In genomic region chr11:52794331-52794730, GRCm38 (mm10) we compare ENCODE assay signal across 18 mouse cellular contexts. TPM values are rescaled to one million over a fixed set of nuclear protein-coding genes. Genes with fewer than 3 reads are reported as not detected.
DNase-seq lines count a peak whose midpoint lies in the region; ATAC-seq and TF ChIP-seq lines count a peak whose summit lies in the region.
"Had no signal": no experiment of that assay in that cellular context is flagged by ENCODE, and none has a peak within 500 bp of the region (broad histone marks: within the 10 kb centered on the region; RNA-seq: fewer than 3 reads in every experiment).

No protein-coding gene starts in this region.

- no peaks in the 10 kb centered on the region for H3K4me1 ChIP-seq in stomach, postnatal 0 days (replicated peaks; ENCODE audit: control insufficient read depth, insufficient read depth)
- no peaks in the 10 kb centered on the region for H3K4me1 ChIP-seq in forebrain, embryonic 10.5 days
- H3K4me1 ChIP-seq: limb, embryonic 10.5 days; liver, embryonic 13.5 days; megakaryocyte, embryonic 14.5 days; neural tube, embryonic 12.5 days had no signal

- no peak overlapping the region for H3K4me2 ChIP-seq in stomach, postnatal 0 days (replicated peaks; ENCODE audit: low read depth)
- H3K4me2 ChIP-seq: liver, embryonic 13.5 days; neural tube, embryonic 12.5 days had no signal

- no peak for TF ChIP-seq EP300 in stomach, postnatal 0 days (optimal IDR thresholded peaks at IDR 0.05)

- no peak for ATAC-seq in stomach, postnatal 0 days (ENCODE audit: low FRiP score, low TSS enrichment)
- ATAC-seq: inflammation-experienced regulatory T-cells, adult 6 months had no signal

- H3K27ac ChIP-seq in stomach, postnatal 0 days (replicated peaks): no peak overlapping the region
- no peak overlapping the region for H3K27ac ChIP-seq in forebrain, embryonic 10.5 days
- H3K27ac ChIP-seq: kidney, postnatal 0 days; limb, embryonic 10.5 days; liver, embryonic 13.5 days; neural tube, embryonic 12.5 days had no signal

- TF ChIP-seq CTCF in stomach, postnatal 0 days (IDR thresholded peaks at IDR 0.05; ENCODE audit: low read depth): no peak

- DNase-seq in layer of hippocampus, adult 18-20 months (ENCODE audit: low spot score in 2 of 2): peak; percentile 39 to 62
- DNase-seq in layer of hippocampus, postnatal 10 days (ENCODE audit: low spot score in 2 of 2): no peak
- DNase-seq in frontal cortex, postnatal 25 days (ENCODE audit: low spot score in 2 of 2): peak; percentile 10 to 11
- peak; percentile 78 to 79 for DNase-seq in left cerebral cortex, adult 9 months (ENCODE audit: low spot score in 2 of 2)
- peak; percentile 6 for DNase-seq in stomach, postnatal 0 days (ENCODE audit: low spot score)
- DNase-seq in adrenal gland, postnatal 25 days: no peak
- no peak for DNase-seq in forebrain, embryonic 10.5 days (ENCODE audit: extremely low spot score, low spot score)
- DNase-seq in cerebellum, adult 11 months: no peak
- DNase-seq: cerebellum, adult 2 months; gastrocnemius, postnatal 36 days; liver, embryonic 13.5 days had no signal

- no peak overlapping the region for H3K9ac ChIP-seq in stomach, postnatal 0 days (ENCODE audit: low read length)
- H3K9ac ChIP-seq: liver, embryonic 13.5 days; neural tube, embryonic 12.5 days had no signal

- no peaks in the 10 kb centered on the region for H3K9me3 ChIP-seq in stomach, postnatal 0 days (ENCODE audit: control insufficient read depth, low read length)
- H3K9me3 ChIP-seq in forebrain, embryonic 10.5 days: no peaks in the 10 kb centered on the region
- H3K9me3 ChIP-seq: limb, embryonic 10.5 days; liver, embryonic 13.5 days; megakaryocyte, embryonic 14.5 days; neural tube, embryonic 12.5 days had no signal

- no peaks in the 10 kb centered on the region for H3K27me3 ChIP-seq in stomach, postnatal 0 days (ENCODE audit: control insufficient read depth, insufficient read depth, low read length)
- H3K27me3 ChIP-seq in forebrain, embryonic 10.5 days (ENCODE audit: poor library complexity, severe bottlenecking): no peaks in the 10 kb centered on the region
- H3K27me3 ChIP-seq: liver, embryonic 13.5 days; neural tube, embryonic 12.5 days had no signal

- 73% methylated on average over 5 of the region's 5 CpGs for WGBS in stomach, postnatal 0 days
- WGBS in forebrain, embryonic 10.5 days: 80% methylated on average over 5 of the region's 5 CpGs

- no peak overlapping the region for H3K4me3 ChIP-seq in stomach, postnatal 0 days (ENCODE audit: low read depth, low read length)
- no peak overlapping the region for H3K4me3 ChIP-seq in forebrain, embryonic 10.5 days
- H3K4me3 ChIP-seq: limb, embryonic 10.5 days; liver, embryonic 13.5 days; megakaryocyte, embryonic 14.5 days; neural tube, embryonic 12.5 days had no signal

- no peaks in the 10 kb centered on the region for H3K36me3 ChIP-seq in stomach, postnatal 0 days (ENCODE audit: control insufficient read depth, insufficient read depth, low read length)
- H3K36me3 ChIP-seq in forebrain, embryonic 10.5 days (replicated peaks): no peaks in the 10 kb centered on the region
- H3K36me3 ChIP-seq: limb, embryonic 10.5 days; liver, embryonic 13.5 days; neural tube, embryonic 12.5 days had no signal

RNA-seq across cellular contexts. Expression of gene Fstl4, which starts 29.9 kb away (rescaled TPM):
- 10 to 100 TPM; 11.6 to 12.8 TPM for total RNA-seq in layer of hippocampus, adult 18-20 months (2021)
- total RNA-seq in layer of hippocampus, postnatal 10 days (2021): 1 to 10 TPM; 8.7 to 9.7 TPM
- polyA plus RNA-seq in stomach, postnatal 0 days (2015; fragmentation: Nextera tagmentation; extraction: Ambion mirVana): 1.1 TPM in 2 replicates
- total RNA-seq in adrenal gland, postnatal 25 days (2021): 0.52 and 0.91 TPM in 2 replicates
- 0.43 and 0.60 TPM in 2 replicates for polyA plus RNA-seq in forebrain, embryonic 10.5 days (2016; fragmentation: Nextera tagmentation; extraction: Ambion mirVana)
- total RNA-seq: gastrocnemius, postnatal 36 days; hematopoietic stem cell, adult 5-6 weeks had no signal
- polyA plus RNA-seq: C2C12; inflammation-experienced regulatory T-cells, adult 6 months had no signal

Comparison
In these comparisons a context has a peak if more than half of its experiments do, and no peak if none do; other contexts are left out.
1. DNase-seq: peak in layer of hippocampus, adult 18-20 months (2 of 2), frontal cortex, postnatal 25 days (2 of 2), left cerebral cortex, adult 9 months (2 of 2) and stomach, postnatal 0 days (single experiment); none in layer of hippocampus, postnatal 10 days (0 of 2), adrenal gland, postnatal 25 days (single experiment), forebrain, embryonic 10.5 days (single experiment) and cerebellum, adult 11 months (single experiment).